Mouse (Mus musculus): Measurements from ENCODE around the gene Zfp758.
"Not testable (repeated sequence)": the region's sequence is repeated elsewhere in the genome, so short reads cannot be mapped to it uniquely, and the experiment has no call there.

Gene Zfp758

DNA sequence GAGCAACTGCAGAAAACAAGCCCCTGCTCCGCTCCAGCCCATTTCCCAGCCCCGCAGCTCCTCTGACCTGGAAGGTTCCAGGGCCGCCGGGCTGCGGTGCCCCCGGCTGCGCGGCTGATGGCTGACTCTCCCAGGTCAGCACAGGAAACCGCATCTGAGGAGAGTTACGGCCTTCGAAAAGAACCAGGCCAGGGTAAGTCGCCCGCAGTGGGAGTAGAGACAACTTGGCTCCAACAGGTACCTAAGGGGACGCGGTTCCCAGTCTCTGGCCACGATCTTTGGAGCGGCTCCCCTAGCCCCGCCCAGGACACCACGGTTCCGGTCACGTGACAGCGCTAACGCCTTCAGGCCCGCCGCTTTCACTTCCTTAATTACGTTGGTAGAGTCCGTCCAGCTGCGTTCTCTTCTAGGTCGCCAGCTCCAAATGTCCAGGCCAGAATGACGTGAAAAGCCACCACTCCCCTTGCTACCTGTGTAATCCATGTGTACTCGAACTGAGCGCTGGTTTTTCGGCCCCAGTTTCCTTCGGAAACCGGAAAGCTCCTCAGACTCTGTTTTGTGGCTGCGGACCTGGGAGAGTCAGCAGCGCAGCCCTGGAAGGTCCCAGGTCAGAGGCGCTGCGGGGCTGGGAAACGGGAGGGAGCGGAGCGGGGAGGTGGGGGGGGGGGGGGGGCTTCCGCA is at the start of gene Zfp758, which contains the start of gene Zfp944:
Gene Zfp758, plus strand, starts transcription at position 353 of the 681 bp plus-strand sequence.
Gene Zfp944, minus strand, starts transcription at position 300 of the 681 bp plus-strand sequence.
- peak; percentile 37 to 43 for DNase-seq (ENCODE audit: low spot score in 2 of 2)

DNA sequence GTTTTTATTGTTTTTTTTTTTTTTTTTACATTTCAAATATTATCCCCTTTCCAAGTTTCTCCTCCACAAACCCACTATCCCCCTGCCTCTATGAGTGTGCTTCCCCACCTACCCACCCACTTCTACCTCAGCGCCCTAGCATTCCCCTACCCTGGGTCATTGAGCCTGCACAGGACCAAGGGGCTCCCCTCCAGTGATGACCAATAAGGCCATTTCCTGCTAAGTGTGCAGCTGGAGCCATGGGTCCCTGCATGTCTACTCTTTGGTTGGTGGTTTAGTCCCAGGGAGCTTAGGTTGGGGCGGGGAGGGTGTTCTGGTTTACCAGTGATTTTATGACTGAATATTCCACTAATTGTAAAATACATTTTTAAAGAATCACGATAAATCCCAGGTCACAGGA is 47.0 kb upstream of the Zfp758 start:
- not testable (repeated sequence) for DNase-seq (ENCODE audit: low spot score in 2 of 2)

DNA sequence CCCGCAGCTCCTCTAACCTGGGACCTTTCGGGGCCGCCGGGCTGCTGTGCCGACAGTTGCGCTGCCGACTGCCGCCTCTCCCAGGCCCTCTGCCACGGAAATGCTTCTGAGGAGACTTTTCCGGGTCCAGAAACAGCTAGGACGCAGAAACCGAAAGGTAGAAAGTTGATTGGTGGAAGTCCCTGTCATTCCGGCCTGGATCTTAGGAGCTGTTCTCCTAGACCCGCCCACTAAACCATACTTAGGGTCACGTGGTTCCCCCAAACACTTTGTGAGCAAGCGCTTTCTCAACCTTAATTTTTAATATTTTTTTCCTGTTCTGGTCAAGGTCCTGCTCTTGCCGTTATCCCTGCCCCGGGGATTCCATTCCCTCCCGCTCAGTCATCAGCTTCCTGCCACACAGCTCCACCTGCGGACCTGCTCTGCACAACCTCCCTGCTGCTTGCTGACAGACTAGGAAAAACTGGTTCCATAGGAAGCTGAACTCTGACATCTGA is 46.5 kb upstream of the Zfp758 start, which contains the start of gene CT030661.1:
Gene CT030661.1, minus strand, starts transcription at position 108 of the 497 bp plus-strand sequence.
- DNase-seq (ENCODE audit: low spot score in 2 of 2) = peak; percentile 95 to 98

DNA sequence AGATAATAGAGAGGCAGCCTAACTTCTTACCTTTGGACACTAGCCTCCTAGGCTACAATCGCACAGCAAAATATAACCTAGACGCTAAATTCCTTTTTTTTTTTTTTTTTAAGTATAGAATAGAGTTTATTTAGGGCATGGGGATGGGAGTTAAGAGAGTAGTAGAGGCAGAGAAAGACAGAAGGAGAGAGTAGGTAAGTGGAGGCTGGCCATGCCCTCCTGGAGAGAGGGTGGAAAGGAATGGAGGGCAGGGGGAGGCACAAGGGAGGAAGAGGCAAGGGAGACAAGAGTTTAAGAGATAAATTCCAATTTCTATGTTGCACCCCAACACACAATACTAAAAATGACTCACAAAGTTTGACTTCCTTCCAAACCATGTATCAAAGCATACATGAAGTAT is 46.0 kb upstream of the Zfp758 start:
- not testable (repeated sequence) for DNase-seq (ENCODE audit: low spot score in 2 of 2)

DNA sequence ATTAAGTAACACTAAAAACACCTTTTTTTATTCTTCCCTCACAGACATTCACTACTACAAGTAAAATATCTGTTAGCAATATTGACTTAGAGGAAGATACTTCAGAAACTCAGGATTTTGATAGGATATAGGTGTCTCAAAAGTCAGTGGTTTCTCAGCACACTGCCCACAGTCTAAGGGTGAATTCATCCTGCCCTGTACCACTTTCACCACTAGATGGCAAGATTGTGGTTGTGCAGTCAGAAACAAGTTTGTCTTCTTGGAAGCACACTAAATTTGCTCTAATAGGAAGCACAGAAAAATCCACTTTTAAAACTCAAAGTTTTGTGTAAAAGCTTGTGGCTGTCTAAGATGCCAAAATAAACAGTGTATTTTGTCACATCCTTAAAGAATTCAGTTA is 8.5 kb upstream of the Zfp758 start:
- DNase-seq (ENCODE audit: low spot score in 2 of 2) = peak; percentile 31 to 50

DNA sequence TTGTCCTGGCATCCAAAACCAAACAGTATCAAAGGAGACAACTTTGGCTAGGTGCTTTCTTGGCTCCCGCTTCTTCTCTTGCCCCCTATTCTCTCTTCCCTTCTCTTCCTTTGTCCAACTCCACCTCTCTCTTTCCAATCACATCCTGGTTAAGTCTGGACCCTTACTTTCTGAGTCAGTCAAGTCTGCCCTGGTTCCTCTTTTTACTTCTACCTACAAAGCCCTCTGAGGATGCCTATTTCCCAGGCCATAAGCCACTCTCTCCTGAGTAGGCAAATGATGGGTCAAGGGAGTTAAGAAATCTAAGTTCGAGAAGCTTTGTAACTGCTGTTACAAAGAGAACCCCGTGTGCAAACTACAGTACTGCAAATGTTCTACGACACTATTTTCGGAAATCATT is 681 bp upstream of the Zfp758 start:
- no peak for DNase-seq (ENCODE audit: low spot score in 2 of 2)

DNA sequence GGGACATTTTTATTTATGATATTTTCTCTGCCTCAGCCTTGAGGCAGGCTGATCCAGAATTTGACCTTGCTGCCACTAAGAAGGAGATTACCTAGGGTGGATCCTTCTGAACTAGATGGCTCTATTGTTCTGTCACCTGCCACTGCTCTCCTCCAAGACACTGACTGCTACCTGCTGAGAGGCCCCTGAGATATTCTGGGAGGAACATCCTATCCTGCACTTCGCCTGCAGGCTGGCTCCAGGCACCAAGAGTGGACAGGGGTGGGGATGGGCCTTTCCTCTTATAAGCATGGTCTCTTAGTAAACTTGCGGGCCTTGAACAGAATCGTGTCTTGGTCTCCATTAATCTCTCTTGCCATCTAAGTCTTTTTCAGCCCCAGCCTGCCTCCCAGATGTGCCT is 2.6 kb downstream of the Zfp758 start:
- no peak for DNase-seq (ENCODE audit: low spot score in 2 of 2)

DNA sequence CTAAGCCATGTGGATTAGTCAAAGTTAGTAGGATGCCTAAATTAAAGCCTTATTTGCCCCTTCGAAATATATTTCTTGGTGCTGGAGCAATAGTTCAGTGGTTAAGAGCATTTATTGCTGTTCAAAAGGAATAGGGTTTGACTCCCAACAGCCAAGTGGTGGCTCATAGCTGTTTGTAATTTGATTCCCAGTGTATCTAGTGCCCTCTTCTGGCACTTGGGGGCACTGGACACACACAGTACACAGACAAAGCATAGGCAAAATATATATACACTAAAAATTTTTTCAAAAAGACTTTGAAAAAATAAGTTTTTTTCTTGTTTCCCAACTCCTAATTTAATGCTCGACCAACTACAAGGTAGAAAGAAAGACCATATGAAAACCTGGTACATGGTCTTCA is 49.5 kb downstream of the Zfp758 start:
- DNase-seq (ENCODE audit: low spot score in 2 of 2) = peak in 1 of 2 experiments; percentile 25

DNA sequence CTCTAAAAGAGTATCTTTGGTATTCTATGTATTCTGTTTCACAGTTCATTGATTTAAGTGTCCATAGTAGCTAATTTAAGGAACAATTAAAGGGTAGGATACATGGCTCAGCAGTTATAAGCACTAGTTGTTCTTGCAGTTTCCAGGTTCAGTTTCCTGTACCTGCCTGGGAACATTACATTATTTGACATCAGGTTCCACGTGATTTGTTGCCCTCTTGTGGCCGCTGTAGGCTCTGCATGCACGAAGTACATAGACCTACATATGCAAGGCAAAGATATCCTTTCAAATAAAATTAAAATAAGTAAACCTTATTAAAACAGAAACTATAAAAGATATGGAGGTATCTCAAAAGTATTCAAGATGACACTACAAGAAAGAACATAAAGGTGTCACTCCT is 56.3 kb downstream of the Zfp758 start:
- DNase-seq (ENCODE audit: low spot score in 2 of 2) = peak; percentile 63 to 76

DNA sequence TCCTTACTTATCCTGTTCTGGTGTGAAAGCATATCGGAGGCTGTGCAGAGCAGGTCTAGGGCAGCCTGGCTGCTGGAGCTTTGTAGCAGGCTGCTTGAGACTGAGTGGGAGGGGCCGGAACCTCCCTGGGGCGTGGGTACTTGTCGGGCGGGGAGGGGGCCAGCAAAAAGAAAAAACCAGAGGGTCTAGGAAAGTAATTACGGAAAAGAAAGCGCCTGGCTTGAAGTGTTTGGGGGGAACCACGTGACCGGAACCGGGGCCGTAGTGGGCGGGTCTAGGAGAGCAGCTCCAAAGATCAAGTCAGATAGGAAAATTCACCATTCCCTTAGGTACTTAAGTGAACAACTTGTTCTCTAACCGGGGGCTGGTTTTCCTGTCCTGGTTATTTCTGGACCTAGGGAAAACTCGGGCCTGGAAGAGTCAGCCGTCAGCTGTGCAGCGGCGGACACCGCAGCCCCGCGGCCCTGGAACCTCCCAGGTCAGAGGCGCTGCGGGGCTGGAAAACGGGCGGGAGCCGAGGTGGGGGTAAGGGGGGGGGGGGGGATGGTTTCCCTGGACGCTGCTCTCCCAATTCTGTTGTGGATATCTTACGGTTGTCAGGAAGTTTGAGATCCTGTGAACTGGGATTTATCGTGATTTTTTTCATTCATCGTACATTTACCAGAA is 62.8 kb downstream of the Zfp758 start, which contains the start of gene Zfp946:
Gene Zfp946, plus strand, starts transcription at position 271 of the 666 bp plus-strand sequence.
- peak; percentile 85 for DNase-seq (ENCODE audit: low spot score in 2 of 2)

DNA sequence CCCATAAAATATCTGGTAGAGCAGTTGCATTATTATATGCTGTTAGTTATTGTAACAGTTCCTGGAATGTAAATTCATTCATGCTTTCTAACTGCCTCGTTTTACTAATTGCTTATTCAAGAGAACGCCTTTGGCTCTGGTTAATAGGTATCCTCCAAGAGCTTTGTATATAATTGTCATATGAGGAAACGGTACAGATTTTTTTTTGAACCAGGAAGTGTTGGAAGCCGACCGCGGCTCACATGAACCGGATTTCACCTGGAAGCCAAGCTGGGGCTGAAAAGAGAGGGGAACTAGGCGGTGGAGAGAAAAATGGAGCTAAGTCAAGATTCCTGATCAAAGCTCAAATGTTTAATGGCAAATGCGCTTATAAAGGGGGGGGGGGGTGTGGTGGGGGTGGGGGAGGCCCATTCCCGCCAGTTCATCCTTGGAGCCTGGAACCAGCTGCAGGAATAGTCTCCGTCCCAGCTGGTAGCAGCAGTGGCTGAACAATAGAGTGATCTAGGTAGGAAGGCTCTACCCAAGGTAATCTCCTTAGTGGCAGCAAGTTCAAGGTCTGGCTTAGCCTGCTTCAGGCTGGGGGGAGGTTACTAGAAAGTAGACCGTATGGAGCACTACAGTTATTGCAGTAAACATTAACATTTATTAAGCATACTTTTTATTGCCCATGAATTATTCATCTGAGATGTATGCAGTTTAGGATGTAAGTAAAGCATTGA is 63.5 kb downstream of the Zfp758 start:
- DNase-seq (ENCODE audit: low spot score in 2 of 2) = peak in 1 of 2 experiments; percentile 21
